Mouse (Mus musculus): ENCODE data around the gene Afap1l2. TPM values are rescaled to one million over a fixed set of nuclear protein-coding genes. Genes with fewer than 3 reads are reported as not detected.
A peak's percentile ranks its signal among the peaks of the same experiment; 100 is the strongest.

The Afap1l2 gene
- polyA plus RNA-seq, 1 experiment from 2014 or later, result 12.5 TPM

DNA sequence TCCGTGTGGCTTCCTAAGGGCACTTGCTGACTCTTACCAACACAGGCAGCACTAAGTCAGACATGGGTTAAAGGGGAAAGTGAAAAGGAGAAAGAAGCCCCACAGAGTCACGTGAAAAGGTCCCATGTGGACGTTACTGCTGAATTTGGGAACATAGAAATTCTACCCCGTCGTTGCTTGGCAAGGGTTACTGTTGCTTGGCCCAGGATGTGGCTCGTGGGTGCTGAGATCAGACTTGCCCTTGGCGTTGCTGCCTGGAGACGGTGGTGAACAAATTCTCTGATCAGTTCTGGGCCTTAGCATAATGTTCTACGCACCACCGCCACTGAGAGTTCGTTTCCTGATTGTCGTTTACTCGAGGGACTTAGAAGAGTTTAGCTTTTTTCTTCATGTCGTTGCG lies 28.8 kb upstream of the Afap1l2 start:
- Histone ChIP-seq H3K4me1 (ENCODE audit: control insufficient read depth, insufficient read depth, low read length) (peaks cover 6% of the 10 kb centered on the region; the same call in 1 of the 2 replicates), H3K9me3 (ENCODE audit: control insufficient read depth, low read length) (no peaks in the 10 kb centered on the region), H3K4me3 (ENCODE audit: low read length) (no peak overlapping the region), H3K9ac (ENCODE audit: low read depth, low read length) (no peak overlapping the region), H3K27ac (ENCODE audit: low read depth, low read length) (no peak overlapping the region), H3K36me3 (ENCODE audit: control insufficient read depth, insufficient read depth, low read length) (peaks cover 6% of the 10 kb centered on the region), H3K27me3 (ENCODE audit: control insufficient read depth, insufficient read depth, low read length) (no peaks in the 10 kb centered on the region), H3K4me2 (replicated peaks; ENCODE audit: low read depth, low read length) (no peak overlapping the region)
- ATAC-seq (ENCODE audit: low FRiP score, low TSS enrichment), result no peak
- 81% methylated on average over 15 of the region's 15 CpGs for WGBS

GRCm38 (mm10) chr19:57031582-57031981 lies 23.6 kb upstream of the Afap1l2 start:
- 62% methylated on average over 4 of the region's 4 CpGs for whole genome bisulfite sequencing
- Histone ChIP-seq H3K9ac (ENCODE audit: low read depth, low read length) (no peak overlapping the region), H3K4me1 (ENCODE audit: control insufficient read depth, insufficient read depth, low read length) (peaks cover 6% of the 10 kb centered on the region; the same call in 1 of the 2 replicates)

GRCm38 (mm10) chr19:57029461-57029860 lies 21.4 kb upstream of the Afap1l2 start:
- H3K36me3 ChIP-seq (ENCODE audit: control insufficient read depth, insufficient read depth, low read length), result no peaks in the 10 kb centered on the region
- no peak for ATAC-seq (ENCODE audit: low FRiP score, low TSS enrichment)
- H3K4me1 ChIP-seq (ENCODE audit: control insufficient read depth, insufficient read depth, low read length), result peaks cover 2% of the 10 kb centered on the region; the same call in 1 of the 2 replicates
- WGBS, result 91% methylated on average over 6 of the region's 6 CpGs
- no peak overlapping the region for H3K27ac ChIP-seq (ENCODE audit: low read depth, low read length)
- H3K27me3 ChIP-seq (ENCODE audit: control insufficient read depth, insufficient read depth, low read length), result no peaks in the 10 kb centered on the region
- no peak overlapping the region for H3K4me3 ChIP-seq (ENCODE audit: low read length)
- H3K9ac ChIP-seq (ENCODE audit: low read depth, low read length), result no peak overlapping the region
- H3K9me3 ChIP-seq (ENCODE audit: control insufficient read depth, low read length), result peaks cover 6% of the 10 kb centered on the region; the same call in 1 of the 2 replicates
- H3K4me2 ChIP-seq (replicated peaks; ENCODE audit: low read depth, low read length), result no peak overlapping the region

More at GRCm38 (mm10) chr19:57031582-57031981, 23.6 kb upstream of the Afap1l2 start:
- no peak overlapping the region for H3K27ac ChIP-seq (ENCODE audit: low read depth, low read length)
- peaks cover 4% of the 10 kb centered on the region; the same call in 1 of the 2 replicates for H3K9me3 ChIP-seq (ENCODE audit: control insufficient read depth, low read length)
- 0 out of 2 replicates have a peak, but pooled peaks have one; percentile 35 for ATAC-seq (ENCODE audit: low FRiP score, low TSS enrichment)
- no peaks in the 10 kb centered on the region for H3K36me3 ChIP-seq (ENCODE audit: control insufficient read depth, insufficient read depth, low read length)
- no peak overlapping the region for H3K4me2 ChIP-seq (replicated peaks; ENCODE audit: low read depth, low read length)
- H3K4me3 ChIP-seq (ENCODE audit: low read length), result no peak overlapping the region
- no peaks in the 10 kb centered on the region for H3K27me3 ChIP-seq (ENCODE audit: control insufficient read depth, insufficient read depth, low read length)

DNA sequence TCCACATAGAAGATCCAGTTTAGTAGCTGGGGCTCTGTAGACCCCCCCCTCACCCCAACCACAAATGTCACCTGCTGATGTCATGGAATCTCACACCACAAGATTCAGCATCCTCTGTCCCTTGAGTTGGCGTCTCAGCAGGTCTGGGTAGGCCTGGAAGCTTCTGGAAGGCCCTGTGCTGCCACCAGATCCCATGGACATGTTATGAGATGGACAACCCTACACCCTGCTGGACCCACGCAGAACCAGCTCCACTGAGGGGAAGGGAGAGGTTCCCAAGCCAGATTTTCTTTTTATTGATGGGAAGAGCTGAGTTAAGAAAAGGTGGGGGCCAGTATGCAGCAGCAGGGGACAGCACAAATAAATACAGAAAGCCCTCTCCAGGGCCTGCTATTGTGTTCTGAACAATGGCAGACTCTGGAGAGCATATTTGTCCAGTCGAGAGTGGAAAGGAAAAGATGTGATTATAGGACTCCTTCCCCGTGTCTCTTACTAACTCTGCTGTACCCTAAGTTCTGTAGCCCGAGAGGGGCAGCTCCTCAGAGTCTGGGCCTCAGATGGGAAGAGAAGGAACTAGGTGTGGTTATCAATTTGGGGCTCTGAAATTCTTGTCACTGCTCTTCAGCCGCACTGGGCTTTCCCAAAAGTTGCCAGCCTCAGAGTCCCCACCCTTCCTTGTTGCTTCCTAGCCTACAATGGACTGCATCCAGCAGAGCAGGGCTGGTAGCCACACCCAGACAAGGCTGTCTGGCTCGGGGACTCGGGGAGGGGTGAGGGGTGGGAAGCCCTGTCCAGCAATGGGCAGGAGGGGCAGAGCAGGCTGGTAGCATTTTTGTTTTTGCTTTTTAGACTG lies 20.5 kb upstream of the Afap1l2 start:
- Histone ChIP-seq H3K4me1 (ENCODE audit: control insufficient read depth, insufficient read depth, low read length) (no peaks in the 10 kb centered on the region), H3K27ac (ENCODE audit: low read depth, low read length) (no peak overlapping the region), H3K4me2 (replicated peaks; ENCODE audit: low read depth, low read length) (no peak overlapping the region), H3K9me3 (ENCODE audit: control insufficient read depth, low read length) (peaks cover 6% of the 10 kb centered on the region; the same call in 1 of the 2 replicates), H3K27me3 (ENCODE audit: control insufficient read depth, insufficient read depth, low read length) (no peaks in the 10 kb centered on the region), H3K36me3 (ENCODE audit: control insufficient read depth, insufficient read depth, low read length) (no peaks in the 10 kb centered on the region), H3K9ac (ENCODE audit: low read depth, low read length) (no peak overlapping the region), H3K4me3 (ENCODE audit: low read length) (no peak overlapping the region)
- ATAC-seq (ENCODE audit: low FRiP score, low TSS enrichment), result no peak
- WGBS, result 68% methylated on average over 8 of the region's 8 CpGs

GRCm38 (mm10) chr19:57026501-57026900 lies 18.5 kb upstream of the Afap1l2 start:
- 66% methylated on average over 4 of the region's 4 CpGs for WGBS
- H3K4me1 ChIP-seq (ENCODE audit: control insufficient read depth, insufficient read depth, low read length), result no peaks in the 10 kb centered on the region

GRCm38 (mm10) chr19:57017785-57018179 lies 9.8 kb upstream of the Afap1l2 start:
- no peak overlapping the region for H3K4me3 ChIP-seq (ENCODE audit: low read length)
- no peak overlapping the region for H3K9ac ChIP-seq (ENCODE audit: low read depth, low read length)
- H3K9me3 ChIP-seq (ENCODE audit: control insufficient read depth, low read length), result no peaks in the 10 kb centered on the region
- peaks cover 20% of the 10 kb centered on the region for H3K4me1 ChIP-seq (ENCODE audit: control insufficient read depth, insufficient read depth, low read length)
- no peaks in the 10 kb centered on the region for H3K27me3 ChIP-seq (ENCODE audit: control insufficient read depth, insufficient read depth, low read length)
- no peak for ATAC-seq (ENCODE audit: low FRiP score, low TSS enrichment)
- WGBS, result 78% methylated on average over 8 of the region's 8 CpGs
- H3K27ac ChIP-seq (ENCODE audit: low read depth, low read length), result no peak overlapping the region
- H3K36me3 ChIP-seq (ENCODE audit: control insufficient read depth, insufficient read depth, low read length), result no peaks in the 10 kb centered on the region
- no peak overlapping the region; the same call in 1 of the 2 replicates for H3K4me2 ChIP-seq (replicated peaks; ENCODE audit: low read depth, low read length)

More at GRCm38 (mm10) chr19:57026501-57026900, 18.5 kb upstream of the Afap1l2 start:
- Histone ChIP-seq H3K9me3 (ENCODE audit: control insufficient read depth, low read length) (peaks cover 6% of the 10 kb centered on the region; the same call in 1 of the 2 replicates), H3K4me3 (ENCODE audit: low read length) (no peak overlapping the region), H3K4me2 (replicated peaks; ENCODE audit: low read depth, low read length) (no peak overlapping the region), H3K9ac (ENCODE audit: low read depth, low read length) (no peak overlapping the region), H3K36me3 (ENCODE audit: control insufficient read depth, insufficient read depth, low read length) (no peaks in the 10 kb centered on the region), H3K27ac (ENCODE audit: low read depth, low read length) (no peak overlapping the region), H3K27me3 (ENCODE audit: control insufficient read depth, insufficient read depth, low read length) (no peaks in the 10 kb centered on the region)
- no peak for ATAC-seq (ENCODE audit: low FRiP score, low TSS enrichment)

DNA sequence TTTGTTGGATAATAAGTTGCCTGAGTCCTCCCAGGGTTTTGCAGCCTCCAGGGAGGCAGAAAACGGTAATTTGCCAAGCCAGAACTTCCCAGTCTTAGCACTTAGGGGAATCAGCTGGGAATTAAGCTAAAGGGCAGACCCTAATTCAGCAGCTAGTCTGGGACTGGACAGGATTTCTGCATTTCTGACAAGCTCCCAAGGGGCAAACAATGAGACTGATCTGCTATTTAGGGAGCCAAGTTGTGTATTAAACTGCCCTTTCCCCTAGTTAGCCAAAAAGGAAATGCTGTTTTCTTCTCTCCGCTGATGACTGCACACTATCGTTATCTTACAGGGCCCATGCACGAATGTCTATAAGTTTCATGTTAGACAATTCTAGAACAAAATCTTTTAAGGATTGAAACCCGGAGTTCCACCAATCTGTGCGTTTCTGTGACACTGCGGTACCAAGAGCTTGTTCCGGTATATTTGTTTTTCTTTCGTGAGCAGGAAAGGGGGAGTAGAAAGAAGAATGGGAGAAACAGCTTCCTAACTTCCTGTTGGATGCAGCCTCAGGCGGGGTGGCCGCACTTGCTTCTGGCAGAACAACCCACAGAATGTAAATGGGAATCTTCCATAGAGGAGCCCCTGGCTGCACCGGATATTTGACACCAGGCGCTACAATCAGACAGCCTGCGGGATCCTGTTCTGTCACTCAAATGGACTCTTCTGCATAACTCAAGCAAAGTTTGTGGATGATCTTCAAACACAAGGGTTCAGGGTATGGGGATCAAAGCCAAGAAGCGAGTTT lies 9.2 kb upstream of the Afap1l2 start:
- Histone ChIP-seq H3K27me3 (ENCODE audit: control insufficient read depth, insufficient read depth, low read length) (no peaks in the 10 kb centered on the region), H3K27ac (ENCODE audit: low read depth, low read length) (0 out of 2 replicates have a peak overlapping the region, but pooled peaks have one; percentile 43), H3K9me3 (ENCODE audit: control insufficient read depth, low read length) (no peaks in the 10 kb centered on the region), H3K36me3 (ENCODE audit: control insufficient read depth, insufficient read depth, low read length) (no peaks in the 10 kb centered on the region), H3K4me2 (replicated peaks; ENCODE audit: low read depth, low read length) (peak overlapping the region; percentile 27; the same call in 1 of the 2 replicates), H3K4me3 (ENCODE audit: low read length) (no peak overlapping the region), H3K9ac (ENCODE audit: low read depth, low read length) (no peak overlapping the region), H3K4me1 (ENCODE audit: control insufficient read depth, insufficient read depth, low read length) (peaks cover 20% of the 10 kb centered on the region)
- peak; percentile 22; the same call in 1 of the 2 replicates for ATAC-seq (ENCODE audit: low FRiP score, low TSS enrichment)
- WGBS, result 23% methylated on average over 15 of the region's 15 CpGs

- 77% methylated on average over 3 of the region's 3 CpGs for WGBS
- H3K9ac ChIP-seq (ENCODE audit: low read depth, low read length), result no peak overlapping the region
- H3K27ac ChIP-seq (ENCODE audit: low read depth, low read length), result no peak overlapping the region
- H3K4me2 ChIP-seq (replicated peaks; ENCODE audit: low read depth, low read length), result no peak overlapping the region
- no peak overlapping the region for H3K4me3 ChIP-seq (ENCODE audit: low read length)
- no peaks in the 10 kb centered on the region for H3K9me3 ChIP-seq (ENCODE audit: control insufficient read depth, low read length)
- peaks cover 20% of the 10 kb centered on the region for H3K4me1 ChIP-seq (ENCODE audit: control insufficient read depth, insufficient read depth, low read length)
- H3K27me3 ChIP-seq (ENCODE audit: control insufficient read depth, insufficient read depth, low read length), result no peaks in the 10 kb centered on the region
- no peak for ATAC-seq (ENCODE audit: low FRiP score, low TSS enrichment)
- H3K36me3 ChIP-seq (ENCODE audit: control insufficient read depth, insufficient read depth, low read length), result no peaks in the 10 kb centered on the region
Measured at GRCm38 (mm10) chr19:57014808-57015207, 6.8 kb upstream of the Afap1l2 start.

All from kidney, embryonic 14.5 days (tissue).